Mouse (Mus musculus): ENCODE measurements around the gene Dus2.

GRCm38 (mm10) chr8:106076612-106077011 lies 85.5 kb downstream of the Dus2 start:
- TF ChIP-seq CHD2 (IDR thresholded peaks at IDR 0.05; ENCODE audit: low read depth, low read length): no peak
- no peak for TF ChIP-seq ZC3H11A (IDR thresholded peaks at IDR 0.05; ENCODE audit: borderline replicate concordance, low read depth, low read length)
- no peak for TF ChIP-seq ZNF384 (IDR thresholded peaks at IDR 0.05; ENCODE audit: low read depth, low read length)
